Mouse (Mus musculus) hindbrain, embryonic 14.5 days (tissue): ENCODE data around the gene Adam12. TPM values are rescaled to one million over a fixed set of nuclear protein-coding genes. Genes with fewer than 3 reads are reported as not detected.
"Not testable (repeated sequence)": the region's sequence is repeated elsewhere in the genome, so short reads cannot be mapped to it uniquely, and the experiment has no call there.

Source experiments
- ATAC-seq: fragments of 200-750 bp; cut with Nextera tagmentation; 2 replicates; pipeline ENCODE4 v1.8.0; 2017; ENCODE audit warnings: moderate number of reproducible peaks, mild to moderate bottlenecking, moderate TSS enrichment, moderate library complexity; ENCODE audit not compliant: low FRiP score
- DNase-seq: peaks from one replicate; pipeline ENCODE4 v3.0.0-alpha.2; 2015; ENCODE audit warnings: low spot score
- H3K27ac ChIP-seq: fragments of 300-500 bp; sonication (generic); 2 replicates; pipeline ENCODE4 v1.5.1; 2014; ENCODE audit warnings: mild to moderate bottlenecking, moderate library complexity
- H3K27me3 ChIP-seq: fragments of 300-500 bp; sonication (generic); 2 replicates; pipeline ENCODE4 v1.6.1; 2014; ENCODE audit warnings: mild to moderate bottlenecking, low read length, mixed read lengths; ENCODE audit not compliant: control insufficient read depth, insufficient read depth
- H3K36me3 ChIP-seq: fragments of 300-500 bp; sonication (generic); replicated peaks from 2 replicates; pipeline ENCODE4 v1.6.1; 2014; ENCODE audit not compliant: control insufficient read depth, insufficient read depth
- H3K4me1 ChIP-seq: fragments of 300-500 bp; sonication (generic); replicated peaks from 2 replicates; pipeline ENCODE4 v1.6.1; 2014; ENCODE audit warnings: antibody characterized with exemption, low read length, mixed read lengths; ENCODE audit not compliant: control insufficient read depth, insufficient read depth
- H3K4me2 ChIP-seq: fragments of 300-500 bp; sonication (generic); replicated peaks from 2 replicates; pipeline ENCODE4 v1.6.1; 2014; ENCODE audit warnings: mild to moderate bottlenecking, moderate library complexity
- H3K4me3 ChIP-seq: fragments of 300-500 bp; sonication (generic); replicated peaks from 2 replicates; pipeline ENCODE4 v1.5.1; 2014; ENCODE audit warnings: mild to moderate bottlenecking, low read length
- H3K9ac ChIP-seq: fragments of 300-500 bp; sonication (generic); 2 replicates; pipeline ENCODE4 v1.6.1; 2014
- H3K9me3 ChIP-seq: fragments of 300-500 bp; sonication (generic); 2 replicates; pipeline ENCODE4 v1.6.1; 2016; ENCODE audit warnings: low read length; ENCODE audit not compliant: control insufficient read depth
- WGBS: fragments of 180-500 bp; shearing (Covaris S2); extraction: QIAGEN DNeasy Blood & Tissue Kit; methylation state at CpG from one replicate; pipeline ENCODE4 v1.1.7; 2014; 5-methylcytosine and 5-hydroxymethylcytosine counted together
- polyA plus RNA-seq: library from polyadenylated mRNA; unstranded; fragments of >200 nt; fragmentation: Nextera tagmentation; extraction: Ambion mirVana; gene quantifications from 2 replicates; pipeline ENCODE4 v1.2.1, GENCODE M21; 2014

Adam12 gene
- polyA plus RNA-seq, 1 experiment from 2014 or later, result 7.0 TPM

GRCm38 (mm10) chr7:133909833-133910375 lies 322.0 kb downstream of the Adam12 start:
- H3K9ac ChIP-seq, result no peak overlapping the region
- DNase-seq, result no peak
- H3K36me3 ChIP-seq, result no peaks in the 10 kb centered on the region
- H3K4me2 ChIP-seq, result no peak overlapping the region
- H3K27ac ChIP-seq, result no peak overlapping the region
- no peaks in the 10 kb centered on the region for H3K27me3 ChIP-seq
- H3K4me1 ChIP-seq, result no peaks in the 10 kb centered on the region
- 70% methylated on average over 7 of the region's 7 CpGs for WGBS
- H3K9me3 ChIP-seq, result peaks cover 10% of the 10 kb centered on the region
- ATAC-seq, result no peak
- H3K4me3 ChIP-seq, result no peak overlapping the region

GRCm38 (mm10) chr7:133908966-133909365 lies 323.0 kb downstream of the Adam12 start:
- Histone ChIP-seq H3K4me1 (no peaks in the 10 kb centered on the region), H3K9ac (no peak overlapping the region), H3K36me3 (no peaks in the 10 kb centered on the region), H3K4me3 (no peak overlapping the region), H3K27me3 (no peaks in the 10 kb centered on the region), H3K9me3 (peaks cover 15% of the 10 kb centered on the region), H3K4me2 (no peak overlapping the region), H3K27ac (no peak overlapping the region)
- WGBS, result 92% methylated on average over 4 of the region's 4 CpGs
- ATAC-seq, result no peak
- no peak for DNase-seq

DNA sequence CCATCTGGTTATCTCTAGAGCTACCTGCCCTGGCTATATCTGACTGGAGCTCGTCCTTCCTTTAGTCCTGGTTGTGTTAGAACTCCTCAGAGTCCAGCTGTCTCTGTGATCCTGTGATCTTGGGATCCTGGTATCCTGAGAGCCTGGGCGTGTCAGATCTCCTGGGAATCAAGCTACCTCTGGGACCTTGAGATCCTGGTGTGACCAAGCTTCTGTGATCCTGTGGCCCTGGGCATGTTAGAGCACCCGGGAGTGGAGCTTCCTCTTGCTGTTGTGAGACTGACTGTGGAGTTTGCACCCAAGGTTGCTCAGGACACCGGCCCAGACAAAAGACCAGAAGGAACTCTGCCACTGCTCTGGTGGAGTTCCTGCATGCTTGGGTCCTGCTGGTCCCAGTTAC lies 332.6 kb downstream of the Adam12 start:
- no peak for DNase-seq

DNA sequence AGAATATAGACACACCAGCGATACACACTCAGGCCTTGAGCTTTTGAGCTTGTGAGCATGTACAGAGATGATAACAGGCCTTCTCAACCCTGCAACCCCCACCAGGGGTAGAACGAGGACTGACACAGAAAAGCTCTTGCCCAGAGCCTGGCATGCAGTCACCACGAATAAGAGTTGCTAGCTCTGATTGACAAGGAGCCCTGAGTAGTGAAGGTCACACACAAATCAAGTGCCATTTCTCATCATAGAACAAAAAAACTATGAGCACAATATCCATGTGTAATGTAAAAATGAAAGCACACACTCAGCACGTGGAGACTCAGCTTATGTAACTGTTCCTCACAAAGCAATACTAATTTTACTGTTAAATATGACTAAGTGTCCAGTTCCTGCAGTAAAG lies 340.1 kb downstream of the Adam12 start:
- Histone ChIP-seq H3K4me2 (no peak overlapping the region), H3K27me3 (no peaks in the 10 kb centered on the region), H3K4me3 (no peak overlapping the region), H3K9ac (no peak overlapping the region), H3K9me3 (no peaks in the 10 kb centered on the region), H3K36me3 (no peaks in the 10 kb centered on the region), H3K27ac (no peak overlapping the region), H3K4me1 (no peaks in the 10 kb centered on the region)
- ATAC-seq (no peak), DNase-seq (no peak)
- 80% methylated on average over 4 of the region's 4 CpGs for WGBS

More for the DNA sequence above, 332.6 kb downstream of the Adam12 start:
- Histone ChIP-seq H3K9me3 (no peaks in the 10 kb centered on the region), H3K9ac (no peak overlapping the region), H3K27ac (no peak overlapping the region), H3K4me3 (no peak overlapping the region), H3K27me3 (no peaks in the 10 kb centered on the region), H3K4me2 (no peak overlapping the region), H3K36me3 (no peaks in the 10 kb centered on the region), H3K4me1 (no peaks in the 10 kb centered on the region)
- 87% methylated on average over 4 of the region's 4 CpGs for WGBS
- no peak for ATAC-seq

DNA sequence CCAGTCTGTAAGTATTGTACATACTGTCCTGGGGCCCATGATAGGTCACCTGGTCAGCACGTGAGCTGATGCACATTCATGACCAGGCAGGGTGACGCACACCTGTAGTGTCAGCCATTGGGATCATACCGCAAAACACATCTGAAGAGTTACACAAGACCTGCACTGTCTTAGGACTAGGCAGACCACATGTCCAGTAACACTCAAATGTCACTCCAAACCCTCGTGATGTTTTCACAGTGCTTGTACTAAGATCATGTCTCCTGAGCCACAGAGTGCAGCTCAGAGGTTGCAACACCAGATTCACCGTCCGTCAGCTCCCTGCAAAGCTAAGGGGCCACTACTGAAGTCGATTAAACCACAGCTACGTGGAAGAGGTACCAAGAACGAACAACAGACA lies 340.6 kb downstream of the Adam12 start:
- 94% methylated on average over 9 of the region's 9 CpGs for WGBS
- H3K36me3 ChIP-seq, result no peaks in the 10 kb centered on the region

DNA sequence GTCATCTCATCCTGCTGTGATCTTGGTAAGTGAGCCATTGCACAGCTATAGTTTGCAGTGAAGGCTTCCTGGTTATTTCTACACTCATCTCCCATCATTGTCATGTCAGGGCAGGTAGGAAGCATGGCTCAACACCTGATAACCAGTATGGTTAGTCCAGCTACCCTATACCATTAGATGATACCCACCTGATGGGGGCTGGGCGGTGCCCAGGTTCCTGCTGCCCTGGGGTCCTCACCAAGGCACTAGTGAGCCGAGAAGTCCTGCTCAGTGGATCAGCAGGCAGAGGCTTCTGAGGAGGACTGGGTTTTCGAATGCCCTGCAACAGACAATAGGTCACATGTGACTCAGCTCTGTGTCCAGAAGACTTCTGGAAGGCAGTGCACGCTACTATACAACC lies 342.0 kb downstream of the Adam12 start:
- H3K4me1 ChIP-seq, result no peaks in the 10 kb centered on the region
- no peaks in the 10 kb centered on the region for H3K9me3 ChIP-seq
- no peaks in the 10 kb centered on the region for H3K27me3 ChIP-seq
- no peak overlapping the region for H3K4me2 ChIP-seq
- H3K27ac ChIP-seq, result no peak overlapping the region
- no peak for ATAC-seq
- H3K4me3 ChIP-seq, result no peak overlapping the region
- no peak overlapping the region for H3K9ac ChIP-seq
- no peaks in the 10 kb centered on the region for H3K36me3 ChIP-seq
- no peak for DNase-seq
- WGBS, result 90% methylated on average over 4 of the region's 4 CpGs

More for the DNA sequence above, 340.6 kb downstream of the Adam12 start:
- H3K27ac ChIP-seq, result no peak overlapping the region
- H3K9ac ChIP-seq, result no peak overlapping the region
- H3K4me2 ChIP-seq, result no peak overlapping the region
- no peaks in the 10 kb centered on the region for H3K4me1 ChIP-seq
- DNase-seq, result no peak
- H3K27me3 ChIP-seq, result no peaks in the 10 kb centered on the region
- no peaks in the 10 kb centered on the region for H3K9me3 ChIP-seq
- no peak for ATAC-seq
- H3K4me3 ChIP-seq, result no peak overlapping the region

GRCm38 (mm10) chr7:133888926-133889920 lies 342.7 kb downstream of the Adam12 start:
- Histone ChIP-seq H3K27me3 (no peaks in the 10 kb centered on the region), H3K9ac (no peak overlapping the region), H3K9me3 (no peaks in the 10 kb centered on the region), H3K4me3 (no peak overlapping the region), H3K4me1 (no peaks in the 10 kb centered on the region), H3K27ac (no peak overlapping the region), H3K4me2 (no peak overlapping the region), H3K36me3 (no peaks in the 10 kb centered on the region)
- WGBS, result 87% methylated on average over 19 of the region's 19 CpGs
- no peak for ATAC-seq
- no peak for DNase-seq

DNA sequence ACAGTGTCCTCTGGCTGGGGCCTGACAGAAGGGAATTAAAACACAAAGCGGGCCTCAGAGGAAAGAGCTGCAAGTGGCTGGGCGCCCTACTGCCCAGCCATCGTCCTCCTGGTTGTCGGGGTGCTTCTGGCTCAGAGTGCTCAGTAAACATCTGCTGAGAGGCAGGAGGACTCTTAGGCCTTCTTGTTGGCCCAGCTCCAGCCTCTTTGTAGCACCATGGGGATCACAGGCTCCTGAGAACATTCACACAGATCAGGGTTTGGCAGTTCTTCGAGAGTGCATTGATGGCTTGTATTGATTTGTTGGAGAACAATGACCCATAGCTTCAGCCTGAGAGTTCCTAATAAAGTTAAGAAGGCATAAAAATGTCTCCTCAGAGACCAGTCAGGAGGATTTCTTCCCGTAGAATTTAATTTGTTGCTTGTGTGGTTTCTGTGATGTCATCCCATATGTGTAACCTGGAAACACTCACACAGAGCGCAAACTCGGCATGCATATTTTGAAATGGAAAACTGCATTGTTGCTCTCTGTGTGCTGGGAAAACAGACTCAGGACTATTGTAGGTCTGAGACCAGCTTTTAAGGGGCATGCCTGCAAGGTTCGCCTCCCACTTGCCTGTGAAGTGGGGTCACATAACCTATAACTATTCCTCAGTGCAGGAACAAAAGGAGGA lies 347.1 kb downstream of the Adam12 start:
- 54% methylated on average over 5 of the region's 9 CpGs for WGBS
- H3K4me1 ChIP-seq, result not testable (repeated sequence)

DNA sequence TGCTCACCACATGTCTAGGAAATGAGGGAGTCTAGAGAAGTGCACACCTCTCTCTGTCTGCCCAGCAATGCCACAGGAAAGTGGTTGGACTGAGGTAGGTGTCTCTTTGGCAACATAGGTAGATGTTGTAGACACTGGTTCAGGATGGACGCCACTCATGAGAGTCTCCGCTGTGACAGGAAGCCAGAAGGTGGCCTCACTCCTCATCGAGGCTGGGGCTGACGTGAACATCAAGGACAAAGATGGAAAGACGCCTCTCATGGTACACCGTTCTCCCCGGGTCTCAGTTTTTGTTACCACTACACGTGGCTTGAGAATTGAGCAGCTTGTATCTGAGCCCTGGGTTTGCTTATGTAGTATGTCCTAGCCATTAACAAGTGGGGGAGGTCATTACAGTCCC lies 352.2 kb downstream of the Adam12 start:
- no peak overlapping the region for H3K4me2 ChIP-seq
- no peaks in the 10 kb centered on the region for H3K36me3 ChIP-seq
- 94% methylated on average over 8 of the region's 8 CpGs for WGBS
- no peak for ATAC-seq
- no peak overlapping the region for H3K27ac ChIP-seq
- no peak overlapping the region for H3K9ac ChIP-seq
- no peaks in the 10 kb centered on the region for H3K9me3 ChIP-seq
- H3K4me3 ChIP-seq, result no peak overlapping the region
- H3K27me3 ChIP-seq, result no peaks in the 10 kb centered on the region
- H3K4me1 ChIP-seq, result no peaks in the 10 kb centered on the region
- DNase-seq, result no peak

More for the DNA sequence above, 347.1 kb downstream of the Adam12 start:
- not testable (repeated sequence) for H3K36me3 ChIP-seq, H3K27ac ChIP-seq, H3K9me3 ChIP-seq, H3K9ac ChIP-seq, ATAC-seq, DNase-seq, H3K4me2 ChIP-seq, H3K4me3 ChIP-seq, H3K27me3 ChIP-seq
